Mouse (Mus musculus) lung, postnatal 0 days (tissue): ENCODE results near the gene Arhgef10l.

Source experiments
- CTCF ChIP-seq: IDR thresholded peaks from 2 replicates; pipeline ENCODE4 v1.5.1; 2016; ENCODE audit warnings: antibody characterized with exemption, mild to moderate bottlenecking
- EP300 ChIP-seq: IDR thresholded peaks from 2 replicates; pipeline ENCODE4 v1.6.1; 2016; ENCODE audit warnings: antibody characterized with exemption, mild to moderate bottlenecking, control low read depth

- TF ChIP-seq CTCF (peak; percentile 83), EP300 (no peak)
Measured at GRCm38 (mm10) chr4:140555273-140555672, 110.5 kb downstream of the Arhgef10l start.
